Mouse (Mus musculus) cerebellum, adult 11 months (tissue): Measurements from ENCODE around the gene Shf.
A peak's percentile ranks its signal among the peaks of the same experiment; 100 is the strongest.
"Not testable (repeated sequence)": the region's sequence is repeated elsewhere in the genome, so short reads cannot be mapped to it uniquely, and the experiment has no call there.

Experiments used
- DNase-seq: peaks from one replicate; pipeline ENCODE4 v3.0.0; 2022

The Shf gene

GRCm38 (mm10) chr2:122368995-122369739, at the start of gene Shf:
Gene Shf, minus strand, starts transcription at chr2:122369162.
- peak; percentile 89 for DNase-seq

GRCm38 (mm10) chr2:122408928-122409327, 40.0 kb upstream of the Shf start:
- no peak for DNase-seq

DNA sequence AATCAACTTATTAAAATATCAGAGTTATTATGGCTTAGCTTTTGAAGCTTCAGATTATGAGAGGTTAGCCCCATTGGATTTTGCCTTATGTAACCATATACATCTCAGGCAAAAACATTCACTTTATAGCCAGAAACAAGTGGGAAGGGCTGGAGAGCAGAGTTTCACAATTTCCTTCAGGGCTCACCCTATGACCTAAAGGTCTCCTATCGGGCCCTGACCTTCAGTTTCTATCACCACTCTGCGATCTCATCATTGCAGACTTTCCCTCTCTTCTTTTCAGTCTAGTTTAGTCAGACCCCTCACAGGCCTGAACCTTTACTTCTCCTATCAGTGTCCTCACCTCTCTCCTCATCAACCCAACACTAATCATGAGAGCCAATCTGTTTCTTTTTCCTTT, 38.6 kb upstream of the Shf start:
- DNase-seq = no peak

DNA sequence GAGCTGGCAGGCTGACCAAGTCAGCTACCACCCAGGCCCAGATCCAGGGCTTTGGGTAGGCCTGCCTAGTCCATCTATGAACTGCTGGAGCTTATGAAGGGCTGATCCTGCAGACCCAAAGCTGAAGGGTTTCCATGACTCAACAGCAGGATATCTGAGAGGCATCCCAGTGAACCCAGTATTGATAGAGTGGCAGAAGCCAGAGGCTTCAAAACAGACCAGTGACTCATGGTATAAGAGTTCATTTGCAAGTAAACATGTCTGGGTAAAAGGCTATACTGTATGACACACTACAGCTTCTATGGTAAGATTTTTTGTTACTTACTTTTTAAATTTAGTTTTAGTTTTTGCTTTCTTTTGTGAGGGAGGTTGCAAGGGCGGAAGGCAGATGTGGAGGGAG, 27.2 kb upstream of the Shf start:
- DNase-seq = no peak

DNA sequence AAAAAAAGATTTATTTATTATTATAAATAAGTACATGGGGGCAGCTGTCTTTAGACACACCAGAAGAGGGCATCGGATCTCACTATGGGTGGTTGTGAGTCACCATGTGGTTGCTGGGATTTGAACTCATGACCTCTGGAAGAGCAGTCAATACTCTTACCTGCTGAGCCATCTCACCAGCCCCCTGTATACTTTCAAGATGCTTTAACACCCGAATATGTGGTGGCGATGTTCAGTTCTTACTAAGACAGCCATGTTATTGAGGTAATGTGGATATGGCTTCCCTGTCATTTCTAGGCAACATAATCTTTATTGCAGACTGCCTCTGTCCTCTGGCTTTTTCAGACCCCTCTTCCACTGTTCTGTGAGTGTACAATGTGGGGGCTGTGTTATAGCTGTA, 18.2 kb upstream of the Shf start:
- DNase-seq = not testable (repeated sequence)

DNA sequence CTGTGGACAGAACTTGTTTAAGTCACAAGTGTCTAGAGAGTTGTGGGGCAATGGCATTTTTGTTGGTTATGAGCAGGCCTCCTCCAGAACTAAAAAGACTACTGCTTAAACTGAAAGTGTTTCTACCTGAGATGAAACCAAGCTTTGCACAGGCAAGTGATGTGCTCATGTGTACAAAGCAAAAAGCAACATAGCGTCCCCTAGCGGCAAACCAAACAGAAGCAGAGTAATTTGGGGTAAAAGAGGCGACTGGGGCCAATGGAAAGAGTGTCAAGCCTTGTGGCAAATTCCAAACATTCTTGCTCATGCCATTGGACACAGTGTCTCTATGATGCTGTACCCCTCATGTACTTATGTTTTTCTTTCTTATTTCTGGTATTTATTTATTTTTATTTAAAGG, 16.1 kb upstream of the Shf start:
- DNase-seq = no peak

GRCm38 (mm10) chr2:122382121-122382520, 13.2 kb upstream of the Shf start:
- DNase-seq = no peak

DNA sequence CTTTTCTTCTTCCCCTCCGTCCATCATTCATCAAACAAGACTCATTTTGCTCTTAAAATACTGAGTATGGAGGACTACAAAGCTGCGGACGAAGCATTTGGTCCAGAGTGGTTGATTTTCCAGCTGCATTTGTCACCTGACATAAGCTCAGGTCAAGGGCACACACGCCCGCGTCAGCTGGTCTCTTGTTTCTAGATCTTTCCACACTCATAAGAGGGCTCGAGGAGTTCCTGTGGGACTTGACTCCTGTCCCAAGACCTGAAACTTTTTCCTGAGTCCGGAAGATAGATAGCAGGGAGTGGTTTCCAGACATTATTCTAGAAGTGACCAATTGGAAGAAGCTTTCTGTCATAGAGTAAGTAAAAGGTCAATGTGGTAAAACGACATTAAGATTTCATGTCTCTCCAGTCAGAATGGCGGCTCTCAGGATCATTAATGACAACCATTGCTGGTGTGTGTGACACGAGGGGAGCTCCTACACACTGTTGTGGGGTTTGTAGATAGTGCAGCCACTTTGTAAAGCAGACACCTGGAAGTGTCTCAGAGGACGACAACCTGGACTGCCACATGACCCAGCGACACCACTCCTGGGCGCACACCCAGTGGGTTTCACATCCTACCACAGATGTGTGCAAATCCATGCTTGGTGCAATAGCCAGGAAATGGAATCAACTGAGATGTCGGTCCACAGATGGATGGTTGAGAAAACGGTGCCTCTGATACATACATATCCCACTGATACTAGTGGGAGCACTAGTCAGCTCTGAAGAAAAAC, 12.6 kb upstream of the Shf start:
- no peak for DNase-seq

GRCm38 (mm10) chr2:122380768-122381311, 11.9 kb upstream of the Shf start:
- peak; percentile 63 for DNase-seq

DNA sequence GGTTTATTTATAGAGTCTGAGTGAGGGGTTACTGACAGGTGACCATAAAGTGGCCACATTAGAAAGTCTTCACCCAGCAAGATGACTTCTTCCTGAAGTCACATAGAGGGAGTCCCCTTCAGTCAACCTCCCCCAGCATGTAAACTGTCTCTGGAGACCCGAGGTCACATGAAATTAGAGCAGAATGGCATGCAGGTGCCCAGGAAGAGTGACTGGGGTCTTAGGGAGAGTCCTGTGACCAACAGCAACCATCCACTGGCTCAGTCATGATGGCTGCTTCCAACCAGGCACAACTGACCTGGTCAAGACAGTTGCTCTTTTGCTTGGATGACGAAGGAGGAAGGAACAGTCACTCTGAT, 10.3 kb upstream of the Shf start:
- no peak for DNase-seq

GRCm38 (mm10) chr2:122378421-122379291, 9.7 kb upstream of the Shf start:
- peak; percentile 53 for DNase-seq

- peak; percentile 70 for DNase-seq
Observed at GRCm38 (mm10) chr2:122377751-122378246, 8.8 kb upstream of the Shf start.

- peak; percentile 97 for DNase-seq
Observed at GRCm38 (mm10) chr2:122377215-122377674, 8.3 kb upstream of the Shf start.

DNA sequence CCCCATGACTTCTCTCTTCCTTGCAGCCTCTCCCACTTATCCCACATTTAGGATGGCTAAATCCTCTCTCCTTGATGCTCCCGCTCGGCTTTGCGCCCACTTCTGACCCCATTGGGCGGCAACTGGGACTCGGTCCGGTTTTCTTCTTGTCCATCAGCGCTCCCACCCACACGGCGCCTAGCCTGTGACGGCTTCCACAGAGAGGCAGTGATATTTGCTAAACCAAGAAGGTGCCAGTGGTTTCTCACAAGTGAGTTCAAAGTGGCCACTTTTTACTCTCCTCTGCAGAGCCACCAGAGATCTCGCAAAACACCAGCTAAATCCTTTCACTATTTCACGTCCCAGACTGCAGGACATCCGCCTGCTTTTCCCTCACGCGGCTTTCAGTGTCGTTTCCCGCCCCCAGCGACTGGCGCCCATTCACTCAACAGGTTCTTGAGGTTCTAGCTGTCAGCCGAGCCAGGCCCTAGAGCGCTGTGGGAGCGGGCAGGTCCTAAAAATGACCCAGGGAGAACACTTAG, 7.1 kb upstream of the Shf start:
- peak; percentile 55 for DNase-seq

DNA sequence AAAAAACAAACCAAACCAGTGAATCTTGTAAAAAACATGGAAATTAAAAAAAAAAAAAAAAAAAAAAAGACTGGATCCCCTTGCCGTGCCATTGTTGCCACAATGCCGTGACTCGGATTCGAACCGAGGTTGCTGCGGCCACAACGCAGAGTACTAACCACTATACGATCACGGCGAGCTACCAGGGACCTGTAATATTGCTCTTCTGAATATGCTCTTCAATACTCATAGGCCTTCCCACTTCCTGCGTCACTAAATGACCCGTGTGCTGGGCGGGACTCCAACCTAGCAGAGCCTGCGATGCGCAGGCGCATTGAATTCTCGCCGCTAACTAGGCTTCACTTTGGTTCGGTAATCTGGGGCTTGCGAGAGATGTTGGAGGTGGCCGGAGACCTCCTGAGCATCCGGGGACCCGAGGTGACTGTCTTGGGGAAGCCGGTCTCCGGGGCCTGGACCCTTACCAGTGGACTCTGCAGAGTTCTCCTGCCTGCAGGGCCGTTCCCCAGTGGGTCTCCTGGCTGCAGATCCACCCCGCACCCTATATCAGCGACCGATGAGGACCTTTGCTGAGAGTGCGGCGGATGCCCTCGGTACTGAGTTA, 6.5 kb upstream of the Shf start:
- peak; percentile 98 for DNase-seq

GRCm38 (mm10) chr2:122374666-122375331, 5.8 kb upstream of the Shf start:
- DNase-seq = no peak

- no peak for DNase-seq
Observed at GRCm38 (mm10) chr2:122374012-122374411, 5.0 kb upstream of the Shf start.

- DNase-seq = no peak
Observed at GRCm38 (mm10) chr2:122372541-122372940, 3.6 kb upstream of the Shf start.

DNA sequence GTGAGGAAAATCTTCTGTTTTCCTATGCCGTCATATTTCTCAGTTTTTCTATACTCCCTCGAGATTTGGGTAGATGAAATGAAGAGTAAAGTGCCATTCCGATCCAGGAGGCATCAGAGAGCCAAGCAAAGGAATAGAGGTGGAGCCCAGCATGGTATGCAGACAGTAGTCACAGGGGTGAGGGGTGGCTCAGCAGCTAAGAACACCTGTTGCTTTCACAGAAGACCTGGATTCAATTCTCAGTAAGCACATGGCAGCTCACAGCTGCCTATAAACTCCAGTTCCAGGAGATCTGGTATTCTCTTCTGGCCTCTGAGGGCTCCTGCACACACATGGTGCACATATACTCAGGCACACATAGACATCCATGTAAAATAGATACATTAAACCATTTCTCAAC, 3.1 kb upstream of the Shf start:
- no peak for DNase-seq

GRCm38 (mm10) chr2:122370101-122370750, 1.3 kb upstream of the Shf start:
- DNase-seq = no peak
